Mouse (Mus musculus): ENCODE data around the gene Mpp4. TPM values are rescaled to one million over a fixed set of nuclear protein-coding genes. Genes with fewer than 3 reads are reported as not detected.

Mpp4 gene
- polyA plus RNA-seq, 1 experiment from 2014 or later = 0.23 TPM

Other genes starting within 250 kb of the Mpp4 start
- 41.5 and 58.7 TPM in 2 replicates for gene Trak2, start 190.0 kb downstream of the Mpp4 start, polyA plus RNA-seq (2015; fragmentation: Nextera tagmentation; extraction: Ambion mirVana)
- 41.0 and 44.8 TPM in 2 replicates for gene Stradb, start 189.9 kb downstream of the Mpp4 start, polyA plus RNA-seq (2015; fragmentation: Nextera tagmentation; extraction: Ambion mirVana)
- not detected in 2 replicates for gene C2cd6, start 68.5 kb downstream of the Mpp4 start, polyA plus RNA-seq (2015; fragmentation: Nextera tagmentation; extraction: Ambion mirVana)
- gene Tmem237, start 43.0 kb downstream of the Mpp4 start, polyA plus RNA-seq (2015; fragmentation: Nextera tagmentation; extraction: Ambion mirVana) = 9.3 and 10.3 TPM in 2 replicates
- 4.5 and 6.4 TPM in 2 replicates for gene Als2, start 73.8 kb upstream of the Mpp4 start, polyA plus RNA-seq (2015; fragmentation: Nextera tagmentation; extraction: Ambion mirVana)
- not detected in 2 replicates for gene Cdk15, start 93.5 kb upstream of the Mpp4 start, polyA plus RNA-seq (2015; fragmentation: Nextera tagmentation; extraction: Ambion mirVana)